Mouse (Mus musculus) kidney, embryonic 16.5 days (tissue): Measurements from ENCODE around the gene 6030452D12Rik. TPM values are rescaled to one million over a fixed set of nuclear protein-coding genes. Genes with fewer than 3 reads are reported as not detected.

Experiments
- ATAC-seq: fragments of 200-750 bp; cut with Nextera tagmentation; 2 replicates; pipeline ENCODE4 v1.8.0; 2017; ENCODE audit warnings: moderate TSS enrichment; ENCODE audit not compliant: low FRiP score, low TSS enrichment
- H3K27ac ChIP-seq: fragments of 300-500 bp; sonication (generic); 2 replicates; pipeline ENCODE4 v1.5.1; 2014; ENCODE audit warnings: low read length
- H3K27me3 ChIP-seq: fragments of 300-500 bp; sonication (generic); 2 replicates; pipeline ENCODE4 v1.6.1; 2014; ENCODE audit warnings: low read length, control low read depth, mixed read lengths; ENCODE audit not compliant: insufficient read depth
- H3K36me3 ChIP-seq: fragments of 300-500 bp; sonication (generic); 2 replicates; pipeline ENCODE4 v1.6.1; 2014; ENCODE audit warnings: low read length, control low read depth, mixed read lengths; ENCODE audit not compliant: insufficient read depth
- H3K4me1 ChIP-seq: fragments of 300-500 bp; sonication (generic); 2 replicates; pipeline ENCODE4 v1.6.1; 2014; ENCODE audit warnings: low read length, control low read depth, mixed read lengths; ENCODE audit not compliant: insufficient read depth
- H3K4me2 ChIP-seq: fragments of 300-500 bp; sonication (generic); replicated peaks from 2 replicates; pipeline ENCODE4 v1.6.1; 2014; ENCODE audit warnings: low read depth, low read length
- H3K4me3 ChIP-seq: fragments of 300-500 bp; sonication (generic); 2 replicates; pipeline ENCODE4 v1.5.1; 2014; ENCODE audit warnings: mild to moderate bottlenecking, low read length
- H3K9ac ChIP-seq: fragments of 300-500 bp; sonication (generic); replicated peaks from 2 replicates; pipeline ENCODE4 v1.6.1; 2014; ENCODE audit warnings: low read length
- H3K9me3 ChIP-seq: fragments of 300-500 bp; sonication (generic); 2 replicates; pipeline ENCODE4 v1.6.1; 2016; ENCODE audit warnings: low read length, control low read depth
- WGBS: fragments of 180-500 bp; shearing (Covaris S2); extraction: QIAGEN DNeasy Blood & Tissue Kit; methylation state at CpG from one replicate; pipeline ENCODE4 v1.1.7; 2014; 5-methylcytosine and 5-hydroxymethylcytosine counted together
- polyA plus RNA-seq: library from polyadenylated mRNA; unstranded; fragments of >200 nt; fragmentation: Nextera tagmentation; extraction: Ambion mirVana; gene quantifications from 2 replicates; pipeline ENCODE4 v1.2.1, GENCODE M21; 2015

6030452D12Rik gene
- polyA plus RNA-seq, 1 experiment from 2014 or later: not detected

DNA sequence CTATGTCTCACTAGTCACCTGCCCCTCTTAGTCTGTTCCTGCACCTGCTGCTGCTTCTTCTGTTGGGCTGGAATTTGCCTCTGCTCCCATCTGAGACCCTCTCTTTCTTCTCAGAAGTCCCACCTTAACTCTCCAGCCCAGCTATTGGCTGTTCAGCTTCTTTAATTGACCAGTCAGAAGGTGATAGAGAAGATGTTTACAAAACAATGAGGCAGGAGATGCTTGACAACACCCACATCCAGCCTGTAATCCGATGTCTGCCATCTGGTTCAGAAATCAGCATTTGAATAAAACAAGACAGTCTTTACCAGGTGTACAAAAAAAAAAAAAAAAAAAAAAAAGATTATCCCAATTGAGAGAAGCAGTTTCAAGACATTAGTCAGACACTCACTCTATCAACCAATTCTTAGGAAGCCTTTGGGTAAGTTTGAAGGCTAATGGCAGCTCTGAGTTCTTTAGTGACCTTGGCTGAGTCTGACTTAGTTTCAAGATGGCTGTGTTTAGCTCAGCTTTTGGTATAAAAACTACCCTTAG lies 15.7 kb downstream of the 6030452D12Rik start:
- no peak for ATAC-seq
- 25% methylated on average over 1 of the region's 1 CpGs for WGBS
- H3K36me3 ChIP-seq: no peaks in the 10 kb centered on the region
- H3K4me3 ChIP-seq: no peak overlapping the region
- H3K4me2 ChIP-seq: no peak overlapping the region
- peaks cover 2% of the 10 kb centered on the region; the same call in 1 of the 2 replicates for H3K27me3 ChIP-seq
- peaks cover 41% of the 10 kb centered on the region for H3K4me1 ChIP-seq
- H3K9me3 ChIP-seq: no peaks in the 10 kb centered on the region
- no peak overlapping the region for H3K27ac ChIP-seq
- no peak overlapping the region for H3K9ac ChIP-seq

DNA sequence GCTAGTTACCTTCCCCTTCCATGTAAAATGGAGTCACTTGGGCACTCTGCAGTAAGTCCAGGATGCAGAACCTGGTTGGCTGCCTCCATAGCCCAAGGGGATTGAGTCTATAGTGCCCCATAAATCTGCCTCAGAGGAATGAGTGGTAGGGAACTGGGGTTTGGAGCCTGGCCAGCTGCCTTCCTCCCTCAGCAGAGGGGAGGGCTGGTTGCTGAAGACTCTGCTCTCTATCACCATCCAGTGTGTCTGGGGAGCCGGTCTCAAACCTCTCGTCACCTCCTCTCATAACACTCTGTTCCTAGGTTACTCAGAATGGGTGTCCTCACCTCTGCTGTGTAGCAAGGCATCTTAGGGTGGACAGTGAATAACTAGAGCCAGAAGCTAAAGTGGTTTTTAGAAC lies 16.3 kb downstream of the 6030452D12Rik start:
- peaks cover 35% of the 10 kb centered on the region for H3K4me1 ChIP-seq

DNA sequence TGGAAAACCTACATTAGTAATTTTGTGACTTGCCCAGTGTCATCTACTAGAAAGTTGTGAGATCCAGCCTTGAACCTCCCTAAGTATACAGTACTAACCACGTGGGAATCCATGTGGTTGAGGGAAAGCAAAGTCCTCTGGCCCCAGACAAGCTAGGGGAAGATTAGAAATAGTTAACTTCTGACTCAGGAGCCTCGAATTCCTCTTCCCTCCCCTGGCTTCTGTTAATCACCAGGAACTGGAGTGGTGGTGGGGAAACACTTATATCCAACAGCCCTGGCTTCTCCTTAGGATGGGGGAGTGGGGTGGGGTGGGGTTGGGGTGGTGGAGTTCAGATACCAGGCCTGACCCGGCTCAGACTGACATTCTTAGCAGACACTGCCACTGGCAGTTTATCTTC lies 18.4 kb downstream of the 6030452D12Rik start:
- H3K27ac ChIP-seq: no peak overlapping the region
- no peaks in the 10 kb centered on the region for H3K36me3 ChIP-seq
- no peaks in the 10 kb centered on the region for H3K9me3 ChIP-seq
- no peak for ATAC-seq
- 11% methylated on average over 3 of the region's 3 CpGs for WGBS
- peaks cover 15% of the 10 kb centered on the region for H3K4me1 ChIP-seq
- no peak overlapping the region for H3K9ac ChIP-seq
- no peak overlapping the region for H3K4me3 ChIP-seq
- no peak overlapping the region for H3K4me2 ChIP-seq
- no peaks in the 10 kb centered on the region for H3K27me3 ChIP-seq

More for the DNA sequence above, 16.3 kb downstream of the 6030452D12Rik start:
- Histone ChIP-seq H3K27me3 (no peaks in the 10 kb centered on the region; the same call in 1 of the 2 replicates), H3K9ac (no peak overlapping the region), H3K4me2 (no peak overlapping the region), H3K36me3 (no peaks in the 10 kb centered on the region), H3K4me3 (no peak overlapping the region), H3K9me3 (no peaks in the 10 kb centered on the region), H3K27ac (no peak overlapping the region)
- 34% methylated on average over 2 of the region's 2 CpGs for WGBS
- no peak for ATAC-seq

DNA sequence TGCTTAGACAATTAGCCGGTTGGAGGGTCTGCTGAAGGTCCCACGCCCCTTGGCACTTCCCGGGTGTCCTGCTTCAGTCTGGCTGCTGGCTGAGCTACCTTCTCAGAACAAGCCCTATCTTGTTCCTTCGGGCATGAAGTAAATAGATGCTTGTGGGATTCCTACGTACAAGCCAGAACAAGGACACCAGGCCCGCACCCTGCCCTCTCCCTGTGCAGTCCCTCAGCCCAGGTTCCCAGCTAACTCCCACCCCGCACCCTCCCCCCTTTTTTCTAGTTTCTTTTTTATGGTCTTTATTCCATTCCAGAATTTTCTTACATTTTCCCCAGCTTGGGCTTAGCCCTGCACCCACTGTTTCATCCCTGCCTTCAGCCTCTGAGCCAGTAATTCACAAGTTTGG lies 20.3 kb downstream of the 6030452D12Rik start:
- 0 out of 2 replicates have a peak overlapping the region, but pooled peaks have one; percentile 2 for H3K27ac ChIP-seq
- H3K4me1 ChIP-seq: peaks cover 15% of the 10 kb centered on the region
- no peak overlapping the region for H3K4me2 ChIP-seq
- H3K27me3 ChIP-seq: no peaks in the 10 kb centered on the region
- no peak overlapping the region for H3K4me3 ChIP-seq
- H3K9ac ChIP-seq: no peak overlapping the region
- WGBS: 80% methylated on average over 7 of the region's 7 CpGs
- H3K36me3 ChIP-seq: no peaks in the 10 kb centered on the region
- H3K9me3 ChIP-seq: no peaks in the 10 kb centered on the region
- ATAC-seq: no peak

DNA sequence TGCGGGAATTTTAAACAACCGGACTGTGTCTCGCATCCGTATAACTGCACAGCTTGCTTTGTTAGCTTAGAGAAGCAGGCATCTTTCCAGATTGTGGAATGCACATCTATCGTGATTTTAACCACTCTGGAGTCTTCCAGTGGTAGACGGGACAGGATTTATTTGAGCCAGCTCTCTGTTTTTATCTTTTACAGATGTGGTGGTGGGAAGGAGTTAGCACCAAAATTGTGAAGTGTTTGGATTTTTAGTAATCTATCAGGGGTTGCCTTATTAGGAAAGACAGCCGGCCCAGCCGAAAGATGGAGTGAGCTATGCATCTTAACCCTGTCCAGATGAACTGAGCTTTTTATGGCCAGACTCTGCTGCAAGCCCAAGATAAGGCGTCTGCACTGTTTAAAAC lies 21.5 kb downstream of the 6030452D12Rik start:
- H3K27me3 ChIP-seq: no peaks in the 10 kb centered on the region
- 44% methylated on average over 9 of the region's 9 CpGs for WGBS
- peaks cover 7% of the 10 kb centered on the region for H3K4me1 ChIP-seq
- peak overlapping the region; percentile 67 for H3K27ac ChIP-seq
- H3K36me3 ChIP-seq: no peaks in the 10 kb centered on the region
- ATAC-seq: peak; percentile 46; the same call in 1 of the 2 replicates
- no peak overlapping the region for H3K9ac ChIP-seq
- H3K4me3 ChIP-seq: no peak overlapping the region
- no peaks in the 10 kb centered on the region for H3K9me3 ChIP-seq
- no peak overlapping the region for H3K4me2 ChIP-seq

DNA sequence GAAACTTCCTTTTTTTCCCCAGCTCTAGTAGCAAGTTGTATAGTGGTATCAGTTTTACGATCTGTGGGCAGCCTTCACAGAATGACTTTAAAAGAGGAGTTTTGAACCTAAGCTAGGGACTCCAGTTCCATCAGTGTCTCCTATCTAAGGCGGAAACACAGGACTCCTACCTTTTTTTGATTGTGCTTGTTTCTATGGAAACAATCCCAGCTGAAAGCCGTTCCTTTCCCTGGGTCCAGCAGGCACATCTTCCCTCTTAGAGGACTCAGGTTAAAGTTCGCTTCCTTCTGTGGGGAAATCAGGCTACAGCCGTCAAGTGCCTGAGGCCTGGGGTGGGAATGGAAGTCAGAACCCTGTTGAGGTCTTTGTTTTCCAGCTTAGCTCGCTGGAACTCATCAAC lies 26.4 kb downstream of the 6030452D12Rik start:
- ATAC-seq: no peak
- WGBS: 62% methylated on average over 6 of the region's 6 CpGs
- no peaks in the 10 kb centered on the region for H3K4me1 ChIP-seq
- no peak overlapping the region for H3K4me3 ChIP-seq
- H3K9ac ChIP-seq: no peak overlapping the region
- H3K9me3 ChIP-seq: no peaks in the 10 kb centered on the region
- H3K27me3 ChIP-seq: no peaks in the 10 kb centered on the region
- no peak overlapping the region for H3K27ac ChIP-seq
- no peak overlapping the region for H3K4me2 ChIP-seq
- 0 out of 2 replicates have a peak, but pooled peaks cover 4% of the 10 kb centered on the region for H3K36me3 ChIP-seq

DNA sequence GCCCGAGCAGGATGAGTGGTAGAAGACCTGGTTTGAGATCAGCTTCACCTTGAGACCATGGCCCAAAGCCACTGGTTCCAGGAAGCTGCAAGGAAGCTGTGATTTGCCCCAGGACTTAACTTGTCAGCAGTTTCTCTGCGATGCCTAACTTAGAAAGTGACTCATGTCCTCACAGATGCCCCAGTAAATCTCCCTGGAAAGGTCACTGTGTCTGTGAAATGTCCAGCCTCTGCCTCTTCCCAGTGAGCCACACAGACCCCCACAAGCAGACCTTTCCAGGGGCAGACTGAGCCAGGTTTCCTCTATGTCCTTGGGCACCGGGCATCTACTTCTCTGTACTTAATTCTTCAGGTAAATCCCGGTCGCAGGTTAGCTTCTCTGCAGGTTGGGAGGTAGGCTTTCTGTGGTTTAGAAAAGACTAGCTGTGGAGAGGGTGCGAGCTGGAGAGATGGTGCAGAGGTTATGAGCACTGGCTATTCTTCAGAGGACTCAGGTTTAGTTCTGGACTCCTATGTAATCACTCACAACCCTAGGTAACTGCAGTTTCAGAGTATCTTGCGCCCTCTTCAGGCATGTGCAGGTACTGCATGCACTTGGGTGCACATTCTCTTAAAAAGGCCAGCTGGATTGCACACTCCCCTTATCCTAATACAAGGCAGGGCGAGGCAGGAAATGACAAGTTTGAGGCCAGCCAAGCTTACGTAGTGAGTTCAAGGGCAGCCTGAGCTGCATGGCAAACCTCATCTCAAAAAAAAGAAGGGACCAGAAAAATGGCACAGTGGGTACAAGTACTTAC lies 27.1 kb downstream of the 6030452D12Rik start:
- no peaks in the 10 kb centered on the region for H3K4me1 ChIP-seq
- H3K9ac ChIP-seq: no peak overlapping the region
- WGBS: 85% methylated on average over 9 of the region's 9 CpGs
- H3K4me2 ChIP-seq: no peak overlapping the region
- H3K4me3 ChIP-seq: no peak overlapping the region
- ATAC-seq: no peak
- no peaks in the 10 kb centered on the region for H3K27me3 ChIP-seq
- H3K27ac ChIP-seq: no peak overlapping the region
- H3K9me3 ChIP-seq: no peaks in the 10 kb centered on the region
- 0 out of 2 replicates have a peak, but pooled peaks cover 4% of the 10 kb centered on the region for H3K36me3 ChIP-seq

DNA sequence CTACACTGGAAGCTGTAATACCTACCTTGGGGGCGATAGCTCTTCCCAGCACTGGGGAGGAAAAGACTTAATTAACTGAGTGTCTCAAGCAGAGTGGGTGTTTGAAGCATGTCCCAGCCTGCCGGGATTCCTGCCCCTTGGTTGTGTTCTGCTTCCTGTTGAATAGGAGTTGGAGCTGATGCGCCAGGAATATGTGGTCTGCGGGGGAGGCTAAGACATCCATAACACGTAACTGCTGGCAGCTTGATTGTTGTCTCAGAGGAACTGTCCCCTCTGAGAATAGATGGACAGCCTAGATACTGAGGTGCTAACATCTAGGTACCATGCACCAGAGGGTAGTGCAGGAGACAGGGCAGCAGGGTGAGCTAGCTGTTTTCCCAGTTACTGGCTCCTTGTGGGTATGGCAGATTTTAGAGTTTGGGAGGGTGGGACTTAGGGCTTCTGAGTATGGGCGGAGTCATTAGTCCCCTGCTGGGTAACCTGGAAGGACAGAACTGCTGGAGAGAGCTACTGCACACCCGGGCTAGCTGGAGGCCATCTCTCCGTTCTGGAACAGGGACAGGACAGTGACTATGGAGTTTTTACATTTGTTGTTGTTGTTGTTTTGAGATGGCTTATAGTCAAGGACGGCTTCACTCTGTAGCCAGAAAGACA lies 28.4 kb downstream of the 6030452D12Rik start:
- Histone ChIP-seq H3K27me3 (no peaks in the 10 kb centered on the region), H3K9me3 (no peaks in the 10 kb centered on the region), H3K36me3 (0 out of 2 replicates have a peak, but pooled peaks cover 4% of the 10 kb centered on the region), H3K4me2 (no peak overlapping the region), H3K4me1 (no peaks in the 10 kb centered on the region), H3K27ac (no peak overlapping the region), H3K4me3 (no peak overlapping the region), H3K9ac (no peak overlapping the region)
- 0 out of 2 replicates have a peak, but pooled peaks have one; percentile 35 for ATAC-seq
- WGBS: 72% methylated on average over 9 of the region's 9 CpGs

DNA sequence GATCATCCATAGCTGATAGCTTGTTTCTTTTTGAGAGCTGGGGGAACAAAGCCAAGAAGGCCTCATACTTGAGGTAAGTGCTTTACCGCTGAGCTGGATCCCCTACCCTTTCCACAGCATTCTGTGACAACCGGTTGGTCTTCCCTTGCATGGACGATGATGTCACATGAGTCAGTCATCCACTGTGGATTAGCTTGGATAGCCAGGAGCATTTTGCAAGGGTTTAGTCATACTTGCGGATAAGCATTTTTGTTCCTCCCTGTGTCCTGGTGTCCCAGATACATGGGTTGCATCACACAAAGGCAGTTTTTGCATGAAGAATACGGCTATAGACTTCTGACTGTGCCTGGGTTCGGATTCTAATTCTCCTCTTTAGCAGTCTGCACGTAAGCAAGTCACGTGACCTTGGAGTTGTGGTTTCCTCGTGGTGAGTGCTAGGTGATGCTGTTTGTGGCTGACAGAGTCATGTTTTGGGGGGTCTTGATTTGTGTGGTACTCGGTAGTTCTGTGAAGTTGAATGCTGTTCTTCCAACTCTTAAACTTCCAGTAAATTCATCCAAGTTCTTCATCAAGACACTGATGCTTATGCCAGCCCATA lies 29.7 kb downstream of the 6030452D12Rik start:
- Histone ChIP-seq H3K4me3 (no peak overlapping the region), H3K36me3 (0 out of 2 replicates have a peak, but pooled peaks cover 4% of the 10 kb centered on the region), H3K4me1 (no peaks in the 10 kb centered on the region), H3K9me3 (no peaks in the 10 kb centered on the region), H3K27ac (no peak overlapping the region), H3K9ac (no peak overlapping the region), H3K27me3 (no peaks in the 10 kb centered on the region), H3K4me2 (no peak overlapping the region)
- ATAC-seq: no peak
- WGBS: 95% methylated on average over 10 of the region's 10 CpGs
